Mouse (Mus musculus): ENCODE results near the gene 2200002D01Rik. TPM values are rescaled to one million over a fixed set of nuclear protein-coding genes. Genes with fewer than 3 reads are reported as not detected.
A peak's percentile ranks its signal among the peaks of the same experiment; 100 is the strongest.

The 2200002D01Rik gene
- total RNA-seq (2022), result 1 to 10 TPM; 1.7 to 3.9 (median 2.6) TPM

DNA sequence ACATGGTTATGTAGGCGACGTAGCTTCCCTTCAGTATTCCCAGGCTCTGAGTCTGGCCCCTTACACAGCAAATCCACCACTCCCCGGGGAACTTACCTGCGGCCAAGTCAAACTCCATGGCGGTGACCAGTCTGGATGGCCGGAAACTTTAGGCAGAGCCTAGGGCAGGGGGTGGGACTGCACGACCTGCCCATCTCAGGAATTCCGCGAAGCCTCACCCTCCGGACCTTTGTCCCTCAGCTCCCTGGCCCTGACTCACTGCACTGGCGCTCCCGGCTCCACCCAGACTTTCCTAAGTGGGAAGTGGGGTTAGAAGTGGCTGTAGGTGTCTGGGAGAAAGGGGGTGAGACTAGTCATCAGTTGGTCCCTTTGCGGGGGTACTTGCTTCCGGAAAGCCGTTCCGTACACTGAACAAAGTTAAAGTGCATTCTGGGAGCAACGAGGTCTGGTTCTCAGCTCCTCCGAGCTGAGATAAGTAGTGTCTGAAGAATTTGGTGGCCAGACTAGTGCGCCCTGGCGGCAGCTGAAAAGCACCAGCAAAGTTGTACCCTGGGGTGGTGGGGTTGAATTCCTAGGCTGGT lies at the start of gene 2200002D01Rik:
TSS of gene 2200002D01Rik (minus strand) at position 206 of the 581 bp plus-strand sequence.
- DNase-seq (ENCODE audit: low spot score), result peak; percentile 43

DNA sequence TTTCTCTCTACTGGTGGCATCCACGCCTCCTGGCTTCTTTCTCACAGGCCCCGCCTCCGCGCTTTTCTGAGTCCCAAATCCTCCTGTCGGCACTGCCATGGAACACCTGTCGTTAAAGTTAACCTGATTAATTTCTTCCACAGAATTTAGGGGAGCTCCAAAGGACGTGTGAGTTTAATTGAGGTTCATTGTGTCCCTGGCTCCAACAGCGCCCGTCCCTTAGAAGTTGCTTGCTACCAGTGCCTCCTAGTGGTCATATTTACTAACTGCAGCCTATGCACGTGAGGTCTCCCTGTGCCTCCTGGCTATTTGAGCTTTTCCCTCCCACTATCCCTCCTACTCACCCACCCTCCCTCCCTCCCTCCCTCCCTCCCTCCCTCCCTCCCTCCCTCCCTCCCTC lies 48.7 kb upstream of the 2200002D01Rik start:
- peak; percentile 71 for DNase-seq (ENCODE audit: low spot score)

- DNase-seq (ENCODE audit: low spot score), result no peak
Observed at GRCm38 (mm10) chr7:29295861-29296647, 47.8 kb upstream of the 2200002D01Rik start.

DNA sequence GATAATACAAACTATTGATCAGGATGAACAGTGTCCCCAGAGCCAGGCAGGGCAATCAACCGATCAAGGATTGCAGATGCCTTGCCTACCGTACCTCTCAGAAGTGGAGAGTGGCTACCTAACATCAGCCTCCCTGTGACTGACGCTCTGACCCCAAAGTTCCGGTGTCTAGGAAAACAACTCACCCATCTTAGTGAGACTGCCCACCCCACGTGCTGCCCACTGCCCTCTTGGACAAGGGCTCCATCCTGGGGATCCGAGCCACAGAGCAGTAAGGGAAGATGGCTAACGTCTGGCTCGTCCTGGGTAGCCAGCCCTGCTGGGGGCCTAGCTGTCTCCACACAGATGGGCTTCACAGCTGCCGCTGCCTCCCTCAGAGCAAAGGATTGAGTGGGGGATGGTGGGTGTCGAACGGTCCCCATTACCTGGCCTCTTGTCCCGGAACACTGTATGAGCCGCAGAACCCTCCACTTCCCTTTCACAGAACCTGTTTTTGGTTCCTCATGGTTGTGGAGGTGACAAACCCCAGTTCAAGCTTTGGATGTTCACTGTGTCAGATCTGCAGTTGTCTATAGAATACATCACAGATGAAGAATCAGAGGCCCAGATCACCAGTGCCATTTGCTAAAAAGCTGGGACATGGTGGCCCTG lies 46.0 kb upstream of the 2200002D01Rik start:
- DNase-seq (ENCODE audit: low spot score), result no peak

DNA sequence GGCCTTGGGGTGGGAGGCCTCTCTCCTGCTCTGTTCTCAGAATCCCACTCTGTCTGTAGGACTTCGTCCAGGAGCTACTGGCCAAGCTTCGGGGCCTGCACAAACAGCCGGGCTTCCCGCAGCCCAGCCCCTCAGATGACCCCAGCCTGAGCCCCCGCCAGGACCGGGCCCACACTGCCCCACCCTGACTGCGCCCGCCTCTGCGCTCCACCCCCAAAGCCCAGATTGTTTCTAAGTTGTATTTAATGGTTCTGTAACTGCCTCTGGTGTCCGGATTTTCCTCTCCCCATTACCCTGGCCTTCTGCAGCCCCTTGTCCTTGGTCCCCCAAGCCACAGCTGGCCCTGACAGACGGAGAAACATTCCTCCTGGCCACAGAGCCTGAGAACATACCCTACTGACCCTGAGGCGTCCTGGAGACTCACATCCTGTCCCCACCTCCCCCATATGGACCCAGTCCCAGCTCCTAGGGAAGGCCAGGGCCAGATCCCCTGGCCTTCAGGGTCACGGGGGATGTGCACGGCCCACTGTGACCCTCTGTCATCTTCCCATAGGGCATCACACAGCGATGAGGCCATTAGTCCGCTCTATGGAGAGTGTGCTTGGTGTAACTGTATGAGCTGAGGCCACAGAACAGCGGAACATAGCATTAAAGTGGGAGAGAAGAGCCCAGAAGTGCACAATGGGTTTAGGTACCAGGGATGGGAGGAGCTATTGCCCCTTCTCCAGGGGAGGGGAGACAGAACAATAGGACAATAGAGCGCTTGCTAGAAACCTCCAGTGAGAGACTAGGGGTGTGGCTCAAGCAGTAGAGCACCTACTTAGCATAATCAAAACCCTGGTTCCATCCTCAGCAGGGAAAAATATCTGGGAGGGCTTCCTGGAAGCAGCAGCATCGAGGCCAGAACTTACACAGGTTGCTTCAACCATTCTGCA lies 45.1 kb upstream of the 2200002D01Rik start:
- peak; percentile 42 for DNase-seq (ENCODE audit: low spot score)

DNA sequence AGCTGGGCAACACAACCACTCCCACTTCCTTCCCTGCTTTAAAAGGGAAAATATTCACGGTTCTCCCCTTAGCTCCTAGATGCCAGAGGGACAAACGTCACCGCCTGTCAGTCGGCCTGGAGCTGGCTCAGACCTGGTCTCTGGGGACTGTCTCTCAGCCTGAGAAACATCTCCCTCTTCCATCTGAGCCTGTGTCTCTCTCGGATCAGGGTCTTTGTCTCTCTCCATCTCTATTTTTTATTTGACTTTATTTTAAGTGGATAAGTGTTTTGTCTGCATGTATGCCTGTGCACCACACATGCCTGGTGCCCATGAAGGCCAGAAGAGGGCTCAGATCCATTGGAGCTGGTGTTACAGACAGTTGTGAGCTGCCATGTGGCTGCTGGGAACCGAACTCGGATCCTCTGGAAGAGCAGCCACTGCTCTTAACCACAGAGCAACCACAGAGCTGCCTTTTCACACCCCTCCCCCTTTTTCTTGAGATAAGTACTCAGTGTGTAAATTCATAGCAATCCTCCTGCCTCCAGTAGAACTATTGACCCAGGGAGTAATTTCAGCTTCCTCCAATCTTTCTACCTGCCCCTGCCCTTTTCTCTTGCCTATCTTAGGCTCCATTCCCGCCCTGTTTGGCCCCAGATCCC lies 44.3 kb upstream of the 2200002D01Rik start:
- DNase-seq (ENCODE audit: low spot score), result peak; percentile 63

- no peak for DNase-seq (ENCODE audit: low spot score)
Observed at GRCm38 (mm10) chr7:29291616-29292457, 43.6 kb upstream of the 2200002D01Rik start.

DNA sequence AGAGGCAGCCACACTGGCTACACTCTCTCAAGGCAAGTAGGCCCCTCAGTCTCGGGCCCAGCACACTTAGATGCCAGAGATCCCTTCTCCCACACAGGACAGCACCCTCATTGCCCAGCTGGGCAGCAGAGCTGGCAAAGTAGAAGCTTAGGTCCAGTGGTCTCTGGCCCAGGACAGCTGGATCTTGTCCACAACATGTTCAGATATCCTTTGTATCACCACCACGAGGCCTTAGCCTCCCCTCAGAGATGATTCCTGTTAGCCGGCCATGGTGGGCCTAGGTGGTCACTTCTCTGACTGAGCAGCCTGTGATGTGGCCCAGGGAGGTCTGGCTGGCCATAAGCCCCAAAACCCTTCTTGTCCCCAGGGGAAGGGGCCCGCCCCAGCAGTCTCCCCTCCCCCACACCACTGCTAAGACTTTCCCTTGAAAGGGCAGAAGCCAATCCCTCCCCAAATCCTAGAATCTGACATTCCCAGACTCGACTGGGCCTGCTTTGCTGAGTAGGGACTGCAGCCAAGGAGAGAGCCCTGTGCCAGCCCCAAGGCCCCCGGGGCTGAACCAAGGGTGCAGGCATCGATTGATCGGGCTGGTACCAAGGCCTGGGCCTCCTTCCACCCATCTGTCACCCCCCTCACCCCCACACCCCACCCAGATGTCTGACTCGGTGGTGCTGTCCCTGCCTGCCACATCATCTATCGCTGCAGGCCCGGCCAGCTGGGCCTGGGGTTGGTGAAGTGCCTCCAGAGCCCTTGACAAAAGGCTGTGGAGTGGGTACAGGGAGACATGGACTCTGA lies 42.6 kb upstream of the 2200002D01Rik start:
- DNase-seq (ENCODE audit: low spot score), result no peak

GRCm38 (mm10) chr7:29289856-29290255 lies 41.6 kb upstream of the 2200002D01Rik start:
- DNase-seq (ENCODE audit: low spot score), result no peak

GRCm38 (mm10) chr7:29288942-29289638 lies 40.8 kb upstream of the 2200002D01Rik start, which contains the start of gene Ppp1r14a:
TSS of gene Ppp1r14a (plus strand) at chr7:29289308.
- peak; percentile 65 for DNase-seq (ENCODE audit: low spot score)

- DNase-seq (ENCODE audit: low spot score), result no peak
Observed at GRCm38 (mm10) chr7:29288079-29288478, 39.8 kb upstream of the 2200002D01Rik start.

DNA sequence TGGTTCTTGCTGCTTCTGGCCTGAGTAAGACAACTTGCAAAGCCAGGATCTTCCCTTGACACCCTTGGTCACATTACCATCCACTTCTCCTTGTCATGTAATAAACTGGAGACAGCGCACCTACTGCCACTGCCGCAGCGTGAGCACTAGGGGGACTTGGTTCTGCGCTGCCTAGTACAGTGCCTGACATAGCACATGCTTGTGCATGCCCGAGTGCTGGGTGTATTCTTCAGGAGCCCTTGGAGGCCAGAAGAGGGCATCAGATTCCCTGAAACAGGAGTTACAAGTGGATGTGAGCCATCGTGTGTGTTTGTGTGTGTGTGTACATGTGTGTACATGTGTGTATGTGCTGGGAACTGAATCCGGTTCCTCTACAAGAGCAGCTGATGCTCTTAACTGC lies 39.2 kb upstream of the 2200002D01Rik start:
- no peak for DNase-seq (ENCODE audit: low spot score)

- DNase-seq (ENCODE audit: low spot score), result no peak
Observed at GRCm38 (mm10) chr7:29284523-29284922, 36.3 kb upstream of the 2200002D01Rik start.

DNA sequence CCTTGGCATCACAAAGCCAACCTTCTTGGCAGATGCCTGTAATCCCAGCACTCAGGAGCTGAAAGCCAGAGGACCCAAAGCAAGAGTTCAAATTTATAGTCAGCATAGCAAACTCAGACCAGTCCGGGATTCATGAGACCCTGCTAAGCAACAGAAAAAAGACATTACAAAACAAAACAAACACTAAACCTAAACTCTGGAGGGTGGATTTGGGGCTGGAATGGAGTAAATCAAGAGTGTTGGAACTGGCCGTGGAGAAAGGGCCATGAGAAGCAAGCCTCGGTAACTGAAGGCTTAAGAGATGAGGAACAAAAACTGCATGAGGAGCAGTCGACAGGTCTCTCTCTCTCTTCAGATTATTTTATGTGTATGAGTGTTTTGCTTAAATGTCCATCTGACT lies 35.6 kb upstream of the 2200002D01Rik start:
- no peak for DNase-seq (ENCODE audit: low spot score)

GRCm38 (mm10) chr7:29282074-29282554 lies 33.8 kb upstream of the 2200002D01Rik start:
- no peak for DNase-seq (ENCODE audit: low spot score)

DNA sequence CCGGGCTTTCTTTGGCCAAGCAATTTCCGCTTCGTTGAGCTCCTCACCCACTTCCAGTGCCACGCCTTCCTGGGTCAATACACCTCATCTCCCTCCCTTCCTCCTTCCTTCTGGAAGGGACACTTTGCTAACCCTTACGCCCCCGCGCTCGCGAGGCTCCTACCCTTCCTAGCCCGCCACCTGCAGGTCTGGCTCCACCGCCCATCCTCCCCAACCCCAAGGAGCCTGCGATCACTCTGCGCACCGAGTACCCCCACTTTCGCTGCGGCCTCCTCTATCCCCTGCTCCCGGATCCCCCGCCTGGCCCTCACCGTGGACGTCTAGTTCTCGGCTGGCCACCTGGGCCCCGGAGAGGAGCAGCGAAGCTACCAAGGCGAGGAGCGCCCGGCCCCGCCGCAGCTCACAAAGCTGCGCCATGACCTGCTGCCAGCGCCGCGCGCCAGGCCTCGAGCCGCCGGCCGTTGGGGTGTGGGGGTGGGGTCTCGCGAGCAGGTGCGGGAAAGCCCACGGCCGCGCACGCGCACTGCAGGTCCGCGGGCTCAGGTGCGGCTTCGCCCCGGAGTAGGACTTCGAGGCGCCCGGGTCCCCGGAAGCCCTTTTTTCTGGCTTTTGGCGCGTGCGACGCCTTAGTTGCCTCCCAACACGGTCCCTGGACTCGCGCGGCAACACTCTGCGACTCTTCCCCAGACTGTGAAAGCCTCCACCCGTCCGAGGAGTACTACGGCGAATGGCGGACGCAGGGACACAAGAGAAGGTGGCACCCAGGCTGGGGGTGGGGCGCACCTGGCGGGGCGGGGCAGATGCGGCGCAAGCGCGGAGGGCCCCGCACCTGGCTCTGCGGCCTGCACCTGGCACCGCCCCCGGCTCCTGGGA lies 33.2 kb upstream of the 2200002D01Rik start, which contains the start of gene Spint2:
TSS of gene Spint2 (minus strand) at position 712 of the 873 bp plus-strand sequence.
- DNase-seq (ENCODE audit: low spot score), result no peak

DNA sequence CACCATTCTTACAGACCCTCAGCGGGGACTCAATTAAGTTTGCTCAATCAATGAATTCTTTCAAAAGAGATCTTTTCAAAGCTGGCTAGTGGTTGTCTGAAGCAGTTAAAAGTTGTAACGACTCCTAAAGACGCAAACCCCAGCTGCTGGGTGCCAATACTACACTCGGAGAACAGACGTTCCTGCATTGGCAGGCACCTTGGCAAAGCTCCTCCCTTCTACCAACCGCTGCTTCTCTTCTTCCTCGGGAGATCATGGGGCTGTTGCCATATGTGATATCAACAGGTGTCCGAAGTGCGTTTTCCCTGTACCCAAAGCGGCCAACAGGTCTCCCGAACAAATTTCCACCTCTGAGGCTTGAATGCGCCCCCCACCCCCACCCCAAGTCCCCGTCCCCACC lies 32.5 kb upstream of the 2200002D01Rik start:
- no peak for DNase-seq (ENCODE audit: low spot score)

Measured in heart, adult 8-10 months (tissue).